Comparison of ENCODE assay signal across 18 mouse cellular contexts in genomic region chr12:93705956-93706355, GRCm38 (mm10).
DNase-seq lines count a peak whose midpoint lies in the region; ATAC-seq and TF ChIP-seq lines count a peak whose summit lies in the region.
"Had no signal": no experiment of that assay in that cellular context is flagged by ENCODE, and none has a peak within 500 bp of the region (broad histone marks: within the 10 kb centered on the region; RNA-seq: fewer than 3 reads in every experiment).

No protein-coding gene starts in this region.

- H3K4me3 ChIP-seq in left cerebral cortex, adult 2 months = no peak overlapping the region
- H3K4me3 ChIP-seq: forebrain, embryonic 13.5 days; heart, adult 2 months; heart, embryonic 15.5 days; hindbrain, embryonic 13.5 days; intestine, embryonic 15.5 days had no signal

- ATAC-seq in monocyte, adult 5-6 weeks (replicated peaks; ENCODE audit: insufficient number of reproducible peaks, low FRiP score, low TSS enrichment, poor library complexity, severe bottlenecking) = no peak
- ATAC-seq: activated CD4-positive, CD25-positive, alpha-beta regulatory T cell, adult 4 months; forebrain, embryonic 13.5 days; forebrain, postnatal 0 days; intestine, embryonic 15.5 days; Patski had no signal

- H3K27ac ChIP-seq in left cerebral cortex, adult 2 months = no peak overlapping the region
- H3K27ac ChIP-seq: forebrain, embryonic 13.5 days; heart, adult 2 months; heart, embryonic 15.5 days; hindbrain, embryonic 13.5 days; intestine, embryonic 15.5 days had no signal

- intact Hi-C loops in left cerebral cortex, postnatal 4 days (cut with DNase I) = no loop called here
- intact Hi-C loops in left cerebral cortex, adult 2 months (cut with DNase I) = no loop called here

- DNase-seq in left cerebral cortex, postnatal 4 days = peak; percentile 43
- no peak for DNase-seq in left cerebral cortex, adult 2 months (ENCODE audit: extremely low spot score in 1 of 2, low spot score in 2 of 2)
- peak; percentile 3 for DNase-seq in cerebellum, adult 8-10 months
- peak; percentile 73 to 77 for DNase-seq in cerebellum, postnatal 14 days
- DNase-seq in B cell, adult 2 months = no peak
- DNase-seq in embryo, embryonic 10.5 days (ENCODE audit: low spot score) = no peak
- DNase-seq: adrenal gland, postnatal 14 days; forebrain, postnatal 0 days; gastrocnemius, postnatal 14 days; heart, adult 2 months; heart, postnatal 14 days had no signal

- no peak for TF ChIP-seq CTCF in left cerebral cortex, adult 2 months (IDR thresholded peaks at IDR 0.05)

Comparison
In these comparisons a context has a peak if more than half of its experiments do, and no peak if none do; other contexts are left out.
1. DNase-seq: peak in left cerebral cortex, postnatal 4 days (single experiment), cerebellum, adult 8-10 months (single experiment) and cerebellum, postnatal 14 days (2 of 2); none in left cerebral cortex, adult 2 months (0 of 2), B cell, adult 2 months (0 of 2) and embryo, embryonic 10.5 days (single experiment).